Mouse (Mus musculus): Measurements from ENCODE around the gene Fsd2. TPM values are rescaled to one million over a fixed set of nuclear protein-coding genes. Genes with fewer than 3 reads are reported as not detected.

Gene Fsd2
- polyA plus RNA-seq, 1 experiment from 2014 or later, result 2.4 TPM

- ATAC-seq (ENCODE audit: insufficient read depth, low FRiP score), result no peak
- Histone ChIP-seq H3K4me1 (ENCODE audit: control insufficient read depth, insufficient read depth, low read length) (peaks cover 3% of the 10 kb centered on the region), H3K4me2 (ENCODE audit: low read depth, low read length) (no peak overlapping the region), H3K9ac (ENCODE audit: low read length) (no peak overlapping the region), H3K9me3 (replicated peaks; ENCODE audit: control insufficient read depth, low read length) (no peaks in the 10 kb centered on the region), H3K27ac (ENCODE audit: low read length) (no peak overlapping the region), H3K36me3 (ENCODE audit: control insufficient read depth, insufficient read depth, low read length) (no peaks in the 10 kb centered on the region), H3K27me3 (ENCODE audit: control insufficient read depth, insufficient read depth, low read length) (no peaks in the 10 kb centered on the region), H3K4me3 (replicated peaks; ENCODE audit: low read length) (no peak overlapping the region)
- 91% methylated on average over 5 of the region's 5 CpGs for WGBS
Observed at GRCm38 (mm10) chr7:81567396-81567795, 652 bp upstream of the Fsd2 start.

- Histone ChIP-seq H3K27me3 (ENCODE audit: control insufficient read depth, insufficient read depth, low read length) (no peaks in the 10 kb centered on the region), H3K9me3 (replicated peaks; ENCODE audit: control insufficient read depth, low read length) (no peaks in the 10 kb centered on the region), H3K4me2 (ENCODE audit: low read depth, low read length) (no peak overlapping the region), H3K4me3 (replicated peaks; ENCODE audit: low read length) (no peak overlapping the region), H3K9ac (ENCODE audit: low read length) (no peak overlapping the region), H3K4me1 (ENCODE audit: control insufficient read depth, insufficient read depth, low read length) (no peaks in the 10 kb centered on the region), H3K36me3 (ENCODE audit: control insufficient read depth, insufficient read depth, low read length) (no peaks in the 10 kb centered on the region), H3K27ac (ENCODE audit: low read length) (no peak overlapping the region)
- WGBS, result 74% methylated on average over 4 of the region's 4 CpGs
- ATAC-seq (ENCODE audit: insufficient read depth, low FRiP score), result no peak
Observed at GRCm38 (mm10) chr7:81566332-81566731, 412 bp downstream of the Fsd2 start.

GRCm38 (mm10) chr7:81565381-81566055, 1.2 kb downstream of the Fsd2 start:
- Histone ChIP-seq H3K4me1 (ENCODE audit: control insufficient read depth, insufficient read depth, low read length) (no peaks in the 10 kb centered on the region), H3K36me3 (ENCODE audit: control insufficient read depth, insufficient read depth, low read length) (no peaks in the 10 kb centered on the region), H3K9me3 (replicated peaks; ENCODE audit: control insufficient read depth, low read length) (no peaks in the 10 kb centered on the region), H3K27ac (ENCODE audit: low read length) (no peak overlapping the region), H3K4me3 (replicated peaks; ENCODE audit: low read length) (no peak overlapping the region), H3K4me2 (ENCODE audit: low read depth, low read length) (no peak overlapping the region), H3K27me3 (ENCODE audit: control insufficient read depth, insufficient read depth, low read length) (no peaks in the 10 kb centered on the region), H3K9ac (ENCODE audit: low read length) (no peak overlapping the region)
- WGBS, result 52% methylated on average over 7 of the region's 7 CpGs
- ATAC-seq (ENCODE audit: insufficient read depth, low FRiP score), result no peak

- Histone ChIP-seq H3K4me1 (ENCODE audit: control insufficient read depth, insufficient read depth, low read length) (no peaks in the 10 kb centered on the region), H3K36me3 (ENCODE audit: control insufficient read depth, insufficient read depth, low read length) (no peaks in the 10 kb centered on the region)
Observed at GRCm38 (mm10) chr7:81564766-81565165, 2.0 kb downstream of the Fsd2 start.

GRCm38 (mm10) chr7:81563506-81564015, 3.2 kb downstream of the Fsd2 start:
- H3K27ac ChIP-seq (ENCODE audit: low read length), result no peak overlapping the region
- H3K9me3 ChIP-seq (replicated peaks; ENCODE audit: control insufficient read depth, low read length), result no peaks in the 10 kb centered on the region
- ATAC-seq (ENCODE audit: insufficient read depth, low FRiP score), result no peak
- no peaks in the 10 kb centered on the region for H3K36me3 ChIP-seq (ENCODE audit: control insufficient read depth, insufficient read depth, low read length)
- no peak overlapping the region for H3K4me2 ChIP-seq (ENCODE audit: low read depth, low read length)
- no peak overlapping the region for H3K9ac ChIP-seq (ENCODE audit: low read length)
- H3K4me1 ChIP-seq (ENCODE audit: control insufficient read depth, insufficient read depth, low read length), result no peaks in the 10 kb centered on the region
- no peaks in the 10 kb centered on the region for H3K27me3 ChIP-seq (ENCODE audit: control insufficient read depth, insufficient read depth, low read length)
- H3K4me3 ChIP-seq (replicated peaks; ENCODE audit: low read length), result no peak overlapping the region
- WGBS, result 68% methylated on average over 4 of the region's 4 CpGs

More at GRCm38 (mm10) chr7:81564766-81565165, 2.0 kb downstream of the Fsd2 start:
- no peak overlapping the region for H3K4me3 ChIP-seq (replicated peaks; ENCODE audit: low read length)
- H3K27ac ChIP-seq (ENCODE audit: low read length), result no peak overlapping the region
- H3K27me3 ChIP-seq (ENCODE audit: control insufficient read depth, insufficient read depth, low read length), result no peaks in the 10 kb centered on the region
- 81% methylated on average over 7 of the region's 7 CpGs for WGBS
- H3K9ac ChIP-seq (ENCODE audit: low read length), result no peak overlapping the region
- no peak for ATAC-seq (ENCODE audit: insufficient read depth, low FRiP score)
- H3K4me2 ChIP-seq (ENCODE audit: low read depth, low read length), result no peak overlapping the region
- H3K9me3 ChIP-seq (replicated peaks; ENCODE audit: control insufficient read depth, low read length), result no peaks in the 10 kb centered on the region

GRCm38 (mm10) chr7:81561211-81561610, 5.5 kb downstream of the Fsd2 start:
- no peaks in the 10 kb centered on the region for H3K36me3 ChIP-seq (ENCODE audit: control insufficient read depth, insufficient read depth, low read length)
- no peak overlapping the region for H3K27ac ChIP-seq (ENCODE audit: low read length)
- H3K9ac ChIP-seq (ENCODE audit: low read length), result no peak overlapping the region
- 58% methylated on average over 5 of the region's 5 CpGs for WGBS
- no peak overlapping the region for H3K4me3 ChIP-seq (replicated peaks; ENCODE audit: low read length)
- H3K27me3 ChIP-seq (ENCODE audit: control insufficient read depth, insufficient read depth, low read length), result no peaks in the 10 kb centered on the region
- H3K4me1 ChIP-seq (ENCODE audit: control insufficient read depth, insufficient read depth, low read length), result no peaks in the 10 kb centered on the region
- no peak for ATAC-seq (ENCODE audit: insufficient read depth, low FRiP score)
- no peaks in the 10 kb centered on the region for H3K9me3 ChIP-seq (replicated peaks; ENCODE audit: control insufficient read depth, low read length)
- H3K4me2 ChIP-seq (ENCODE audit: low read depth, low read length), result no peak overlapping the region

GRCm38 (mm10) chr7:81560101-81561049, 6.4 kb downstream of the Fsd2 start:
- H3K4me3 ChIP-seq (replicated peaks; ENCODE audit: low read length), result no peak overlapping the region
- no peak overlapping the region for H3K4me2 ChIP-seq (ENCODE audit: low read depth, low read length)
- ATAC-seq (ENCODE audit: insufficient read depth, low FRiP score), result no peak
- H3K27me3 ChIP-seq (ENCODE audit: control insufficient read depth, insufficient read depth, low read length), result no peaks in the 10 kb centered on the region
- H3K9ac ChIP-seq (ENCODE audit: low read length), result no peak overlapping the region
- no peak overlapping the region for H3K27ac ChIP-seq (ENCODE audit: low read length)
- no peaks in the 10 kb centered on the region for H3K36me3 ChIP-seq (ENCODE audit: control insufficient read depth, insufficient read depth, low read length)
- no peaks in the 10 kb centered on the region for H3K4me1 ChIP-seq (ENCODE audit: control insufficient read depth, insufficient read depth, low read length)
- H3K9me3 ChIP-seq (replicated peaks; ENCODE audit: control insufficient read depth, low read length), result no peaks in the 10 kb centered on the region
- 60% methylated on average over 8 of the region's 8 CpGs for WGBS

GRCm38 (mm10) chr7:81559231-81559980, 7.3 kb downstream of the Fsd2 start:
- Histone ChIP-seq H3K27me3 (ENCODE audit: control insufficient read depth, insufficient read depth, low read length) (no peaks in the 10 kb centered on the region), H3K4me1 (ENCODE audit: control insufficient read depth, insufficient read depth, low read length) (no peaks in the 10 kb centered on the region), H3K9ac (ENCODE audit: low read length) (no peak overlapping the region), H3K27ac (ENCODE audit: low read length) (no peak overlapping the region), H3K36me3 (ENCODE audit: control insufficient read depth, insufficient read depth, low read length) (no peaks in the 10 kb centered on the region), H3K9me3 (replicated peaks; ENCODE audit: control insufficient read depth, low read length) (no peaks in the 10 kb centered on the region), H3K4me2 (ENCODE audit: low read depth, low read length) (no peak overlapping the region), H3K4me3 (replicated peaks; ENCODE audit: low read length) (no peak overlapping the region)
- 87% methylated on average over 14 of the region's 14 CpGs for WGBS
- ATAC-seq (ENCODE audit: insufficient read depth, low FRiP score), result no peak

Data from stomach, embryonic 16.5 days (tissue).